Mouse (Mus musculus): ENCODE results near the gene Dact3.

DNA sequence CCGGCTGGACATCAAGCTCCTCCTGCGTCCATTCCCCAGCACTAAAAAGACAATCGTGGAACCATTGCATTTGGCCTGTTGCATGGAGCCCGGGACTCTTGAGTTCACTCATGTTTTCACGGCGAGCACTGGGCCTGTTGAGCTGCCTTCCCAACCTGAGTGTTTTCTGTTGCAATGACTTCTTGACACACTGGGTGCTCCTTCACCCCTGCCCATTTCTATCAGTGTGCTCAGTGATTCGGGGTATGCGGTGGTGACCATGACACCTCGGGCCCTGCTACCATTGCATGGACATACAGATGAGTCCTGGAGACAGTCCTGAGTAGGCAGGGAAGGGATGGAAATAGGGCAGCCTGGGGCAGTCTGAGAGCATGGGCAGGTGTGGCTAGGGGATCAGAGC is 2.6 kb upstream of the Dact3 start:
- TF ChIP-seq CHD2 (IDR thresholded peaks at IDR 0.05; ENCODE audit: low read depth, low read length) (no peak), HCFC1 (IDR thresholded peaks at IDR 0.05; ENCODE audit: borderline replicate concordance, insufficient read depth, low read length) (no peak), MAFK (IDR thresholded peaks at IDR 0.05; ENCODE audit: insufficient read depth, low read depth, low read length) (no peak), ZC3H11A (IDR thresholded peaks at IDR 0.05; ENCODE audit: borderline replicate concordance, low read depth, low read length) (no peak), ZNF384 (IDR thresholded peaks at IDR 0.05; ENCODE audit: low read depth, low read length) (no peak)
